Mouse (Mus musculus) CH12.LX (cell line): Measurements from ENCODE around the gene Marc1. TPM values are rescaled to one million over a fixed set of nuclear protein-coding genes. Genes with fewer than 3 reads are reported as not detected.

ENCODE experiments used
- DNase-seq: peaks from one replicate; pipeline ENCODE4 v3.0.0-alpha.2; 2013; ENCODE audit errors: extremely low read depth
- H3K27ac ChIP-seq: 2 replicates; pipeline ENCODE4 v1.5.1; 2012; ENCODE audit warnings: low read depth, mild to moderate bottlenecking, control low read depth, moderate library complexity; ENCODE audit not compliant: insufficient read depth
- H3K27me3 ChIP-seq: replicated peaks from 2 replicates; pipeline ENCODE3; 2012; ENCODE audit warnings: inconsistent platforms
- H3K36me3 ChIP-seq, 2 experiments: replicated peaks in 1 of 2; 2 replicates each; pipeline versions ENCODE3 to v1.6.1; 2012; ENCODE audit warnings: inconsistent platforms in 1 of 2, low read length in 1 of 2, mild to moderate bottlenecking in 1 of 2, mixed read lengths in 1 of 2, moderate library complexity in 1 of 2; ENCODE audit not compliant: control insufficient read depth in 1 of 2, insufficient read depth in 1 of 2
- H3K4me1 ChIP-seq, 2 experiments: 2 replicates each; pipeline ENCODE4 v1.6.1; 2012; ENCODE audit warnings: inconsistent platforms in 1 of 2, moderate library complexity in 1 of 2; ENCODE audit not compliant: insufficient read depth in 2 of 2, control insufficient read depth in 1 of 2
- H3K4me2 ChIP-seq: 2 replicates; pipeline ENCODE4 v1.6.1; 2012; ENCODE audit warnings: low read depth, mild to moderate bottlenecking, control low read depth; ENCODE audit not compliant: poor library complexity, insufficient read depth, severe bottlenecking
- H3K4me3 ChIP-seq, 3 experiments: fragments of 150-350 bp in 1 of 3; sonication (generic) in 1 of 3; replicated peaks in 1 of 3; 2 replicates each; pipeline versions ENCODE3 to v1.5.1; 2011 to 2012; ENCODE audit warnings: low read depth in 2 of 3, low read length in 2 of 3, mild to moderate bottlenecking in 2 of 3, moderate library complexity in 2 of 3, control low read depth in 1 of 3, improper control_type of control experiment in 1 of 3, inconsistent platforms in 1 of 3, mixed read lengths in 1 of 3; ENCODE audit not compliant: poor library complexity in 1 of 3
- H3K79me2 ChIP-seq: replicated peaks from 2 replicates; pipeline ENCODE4 v1.6.1; 2012; ENCODE audit warnings: mild to moderate bottlenecking, moderate library complexity; ENCODE audit not compliant: control insufficient read depth, poor library complexity, insufficient read depth, severe bottlenecking; ENCODE audit errors: extremely low read depth
- H3K9ac ChIP-seq: 2 replicates; pipeline ENCODE4 v1.6.1; 2012; ENCODE audit warnings: low read depth, mild to moderate bottlenecking, control low read depth, moderate library complexity; ENCODE audit not compliant: insufficient read depth
- H3K9me3 ChIP-seq: replicated peaks from 2 replicates; pipeline ENCODE3; 2012; ENCODE audit warnings: low read length, inconsistent platforms, mixed read lengths
- CHD1 ChIP-seq: IDR thresholded peaks from 2 replicates; pipeline ENCODE4 v1.6.1; 2012; ENCODE audit warnings: low read depth, low read length, improper control_type of control experiment, inconsistent platforms
- CHD2 ChIP-seq: IDR thresholded peaks from 2 replicates; pipeline ENCODE4 v1.6.1; 2011; ENCODE audit warnings: low read length, improper control_type of control experiment
- CTCF ChIP-seq, 2 experiments: IDR thresholded peaks in 1 of 2; conservative IDR thresholded peaks in 1 of 2; 2 replicates each; pipeline ENCODE4 v1.5.1; 2011 to 2012; ENCODE audit warnings: low read depth in 2 of 2, low read length in 2 of 2, improper control_type of control experiment in 1 of 2, inconsistent platforms in 1 of 2, mild to moderate bottlenecking in 1 of 2, moderate library complexity in 1 of 2
- E2F4 ChIP-seq: IDR thresholded peaks from 2 replicates; pipeline ENCODE4 v1.6.1; 2011; ENCODE audit warnings: low read depth, low read length, improper control_type of control experiment; ENCODE audit not compliant: insufficient replicate concordance
- HCFC1 ChIP-seq: IDR thresholded peaks from 2 replicates; pipeline ENCODE4 v1.6.1; 2012; ENCODE audit warnings: low read depth, mild to moderate bottlenecking, inconsistent platforms, low read length, improper control_type of control experiment
- IRF4 ChIP-seq: IDR thresholded peaks from 2 replicates; pipeline ENCODE4 v1.6.1; 2014; ENCODE audit warnings: low read depth, mild to moderate bottlenecking, inconsistent platforms, low read length, improper control_type of control experiment
- JUND ChIP-seq: conservative IDR thresholded peaks from 2 replicates; pipeline ENCODE4 v1.6.1; 2011; ENCODE audit warnings: low read depth, low read length, improper control_type of control experiment
- KAT2A ChIP-seq: IDR thresholded peaks from 2 replicates; pipeline ENCODE4 v1.6.1; 2012; ENCODE audit warnings: low read length, improper control_type of control experiment, inconsistent platforms; ENCODE audit not compliant: insufficient replicate concordance
- MAFK ChIP-seq: IDR thresholded peaks from 2 replicates; pipeline ENCODE4 v1.6.1; 2011; ENCODE audit warnings: low read length, improper control_type of control experiment; ENCODE audit not compliant: insufficient replicate concordance
- MAX ChIP-seq: IDR thresholded peaks from 2 replicates; pipeline ENCODE4 v1.6.1; 2011; ENCODE audit warnings: low read length, improper control_type of control experiment
- MAZ ChIP-seq: IDR thresholded peaks from 2 replicates; pipeline ENCODE4 v1.6.1; 2012; ENCODE audit warnings: low read depth, mild to moderate bottlenecking, inconsistent platforms, low read length, improper control_type of control experiment, moderate library complexity
- MXI1 ChIP-seq: IDR thresholded peaks from 2 replicates; pipeline ENCODE4 v1.6.1; 2011; ENCODE audit warnings: mild to moderate bottlenecking, low read depth, low read length, improper control_type of control experiment
- NELFE ChIP-seq: IDR thresholded peaks from 2 replicates; pipeline ENCODE4 v1.6.1; 2011; ENCODE audit warnings: low read depth, low read length, improper control_type of control experiment
- POLR2A ChIP-seq: IDR thresholded peaks from 2 replicates; pipeline ENCODE4 v1.6.1; 2011; ENCODE audit warnings: low read depth, mild to moderate bottlenecking, improper control_type of control experiment, low read length
- POLR2AphosphoS2 ChIP-seq: IDR thresholded peaks from 2 replicates; pipeline ENCODE4 v1.6.1; 2011; ENCODE audit warnings: low read depth, low read length, improper control_type of control experiment
- RAD21 ChIP-seq: IDR thresholded peaks from 2 replicates; pipeline ENCODE4 v1.6.1; 2011; ENCODE audit warnings: low read depth, mild to moderate bottlenecking, low read length, improper control_type of control experiment, moderate library complexity
- RCOR1 ChIP-seq: conservative IDR thresholded peaks from 2 replicates; pipeline ENCODE4 v1.6.1; 2012; ENCODE audit warnings: low read depth, mild to moderate bottlenecking, inconsistent platforms, low read length, improper control_type of control experiment
- SMC3 ChIP-seq: IDR thresholded peaks from 2 replicates; pipeline ENCODE4 v1.6.1; 2011; ENCODE audit warnings: low read depth, low read length, improper control_type of control experiment
- TCF12 ChIP-seq: IDR thresholded peaks from 2 replicates; pipeline ENCODE4 v1.6.1; 2014; ENCODE audit warnings: low read depth, mild to moderate bottlenecking, inconsistent platforms, low read length, improper control_type of control experiment
- USF2 ChIP-seq: conservative IDR thresholded peaks from 2 replicates; pipeline ENCODE4 v1.6.1; 2011; ENCODE audit warnings: low read depth, low read length, improper control_type of control experiment
- ZC3H11A ChIP-seq: IDR thresholded peaks from 2 replicates; pipeline ENCODE4 v1.6.1; 2012; ENCODE audit warnings: low read depth, mild to moderate bottlenecking, inconsistent platforms, low read length, improper control_type of control experiment
- dilution Hi-C: fragments of 300-500 bp; cut with MboI; formaldehyde crosslinking; loops from 2 replicates; pipeline ENCODE4 v1.14.3; 2020; ENCODE audit warnings: low sequenced_read_pairs; ENCODE audit not compliant: extremely low pct_unique_long_range_greater_than_20kb, extremely low pct_ligation_motif_present
- in situ Hi-C: fragments of 300-500 bp; cut with MboI; formaldehyde crosslinking; loops from 3 replicates; pipeline ENCODE4 v1.14.3; 2019; ENCODE audit warnings: low sequenced_read_pairs, low pct_ligation_motif_present, low pct_unique_long_range_greater_than_20kb, mixed read lengths
- polyA plus RNA-seq: library from polyadenylated mRNA; unstranded; fragments of >175 nt; gene quantifications from 2 replicates; pipeline ENCODE4 v1.2.1, GENCODE M21; 2012; ENCODE audit warnings: low read depth; ENCODE audit not compliant: insufficient read length
- total RNA-seq, 2 experiments: library from RNA; depleted of rRNA; stranded (reverse); fragments of 300-350 nt in 1 of 2; fragments of >200 nt in 1 of 2; gene quantifications; 2 replicates each; pipeline ENCODE4 v1.2.3; 2012 to 2014

The Marc1 gene
- total and polyA plus RNA-seq, 3 experiments = not detected

DNA sequence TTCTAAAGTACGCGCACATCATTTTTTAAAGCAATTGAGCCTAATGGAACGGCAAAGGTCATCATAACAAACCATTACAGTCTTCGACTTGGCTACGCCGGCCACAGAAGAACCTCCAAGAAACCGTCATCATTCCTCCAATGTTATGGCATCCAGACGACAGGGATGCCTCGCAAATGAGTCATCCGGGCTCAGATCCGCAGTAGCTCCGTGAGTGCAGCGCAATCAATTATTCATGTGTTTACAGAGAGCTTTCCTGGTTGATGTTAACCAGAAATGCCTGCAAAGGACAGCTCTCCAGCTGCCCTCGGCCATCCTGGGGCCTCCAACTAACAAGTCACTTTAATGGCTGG, 29.0 kb downstream of the Marc1 start:
- Histone ChIP-seq H3K4me3 (no peak overlapping the region), H3K9me3 (no peaks in the 10 kb centered on the region), H3K4me1 (peaks cover 0 to 3% of the 10 kb centered on the region in 2 experiments; a peak in 1 of 4 replicates), H3K4me2 (no peak overlapping the region), H3K36me3 (no peaks in the 10 kb centered on the region), H3K79me2 (no peaks in the 10 kb centered on the region; the same call in 1 of the 2 replicates), H3K27ac (no peak overlapping the region), H3K27me3 (no peaks in the 10 kb centered on the region), H3K9ac (no peak overlapping the region)
- dilution Hi-C loops = no loop called here
- in situ Hi-C loops = no loop called here
- DNase-seq = no peak
- TF ChIP-seq HCFC1 (no peak), NELFE (no peak), MAX (no peak), RCOR1 (no peak), POLR2A (no peak), E2F4 (no peak), JUND (no peak), TCF12 (no peak), MAZ (no peak), IRF4 (no peak), CTCF (conservative IDR thresholded peaks at IDR 0.05 in 1 of 2, IDR thresholded peaks at IDR 0.05 in 1 of 2; ENCODE audit: low read depth in 2 of 2, low read length in 2 of 2) (no peak), POLR2AphosphoS2 (no peak), CHD1 (no peak), MAFK (no peak), USF2 (no peak), SMC3 (no peak), KAT2A (no peak), CHD2 (no peak), ZC3H11A (no peak), MXI1 (no peak)

DNA sequence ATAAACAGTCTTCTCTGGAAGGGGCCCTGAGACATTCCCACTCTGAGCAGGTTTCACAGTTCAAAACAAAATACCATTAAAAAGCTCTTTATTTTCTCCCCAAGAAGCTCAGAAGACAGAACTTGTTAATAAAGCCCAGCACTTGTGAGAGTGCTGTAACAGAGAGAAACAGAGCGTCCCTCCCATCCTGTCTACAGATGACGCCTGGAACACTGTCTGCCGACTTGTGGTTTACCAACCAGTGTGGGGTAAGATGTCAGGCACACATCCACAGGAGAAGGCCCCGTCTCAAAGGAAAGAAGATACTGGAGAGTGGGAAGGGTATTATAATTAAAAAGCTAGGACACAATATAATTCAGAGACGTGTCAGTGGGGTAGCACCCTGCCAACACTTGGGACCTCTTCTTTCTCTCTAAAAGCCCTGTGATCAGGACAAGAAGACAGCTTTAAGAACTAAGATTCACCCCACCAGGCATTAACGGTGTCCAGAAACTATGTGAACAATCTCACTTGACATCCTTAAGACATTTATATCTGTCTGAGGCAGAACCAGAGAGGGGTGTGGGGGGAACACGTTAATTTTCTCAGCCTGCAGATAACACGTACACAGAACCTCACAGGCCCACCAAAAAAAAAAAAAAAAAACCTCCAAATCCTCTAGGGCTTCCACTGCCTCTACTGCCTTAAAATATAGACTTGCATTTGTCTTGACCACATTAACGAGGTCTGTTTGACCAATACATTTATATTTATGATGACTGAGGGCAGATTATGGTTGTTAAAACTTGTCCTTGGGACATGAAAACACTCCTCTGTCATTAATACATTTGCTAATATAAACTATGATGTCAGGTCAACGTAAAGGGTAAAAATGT, 29.6 kb downstream of the Marc1 start:
- no peak overlapping the region for H3K4me2 ChIP-seq
- H3K4me1 ChIP-seq = peaks cover 0 to 3% of the 10 kb centered on the region in 2 experiments; a peak in 1 of 4 replicates
- H3K9ac ChIP-seq = no peak overlapping the region
- no peaks in the 10 kb centered on the region; the same call in 1 of the 2 replicates for H3K79me2 ChIP-seq
- no peak for TF ChIP-seq RAD21
- no peak for TF ChIP-seq ZC3H11A
- no peak for TF ChIP-seq POLR2AphosphoS2
- dilution Hi-C loops (no loop called here), in situ Hi-C loops (no loop called here)
- DNase-seq = no peak
- no peaks in the 10 kb centered on the region for H3K36me3 ChIP-seq
- no peak overlapping the region for H3K27ac ChIP-seq
- H3K9me3 ChIP-seq = no peaks in the 10 kb centered on the region
- no peak overlapping the region for H3K4me3 ChIP-seq
- no peaks in the 10 kb centered on the region for H3K27me3 ChIP-seq
